Mouse (Mus musculus) frontal cortex, postnatal 10 days (tissue): Measurements from ENCODE around the gene Scel.

ENCODE experiments used
- DNase-seq, 2 experiments: peaks; one replicate each; pipeline ENCODE4 v3.0.0; 2022; ENCODE audit warnings: low spot score in 2 of 2, mixed read lengths in 1 of 2

The Scel gene

DNA sequence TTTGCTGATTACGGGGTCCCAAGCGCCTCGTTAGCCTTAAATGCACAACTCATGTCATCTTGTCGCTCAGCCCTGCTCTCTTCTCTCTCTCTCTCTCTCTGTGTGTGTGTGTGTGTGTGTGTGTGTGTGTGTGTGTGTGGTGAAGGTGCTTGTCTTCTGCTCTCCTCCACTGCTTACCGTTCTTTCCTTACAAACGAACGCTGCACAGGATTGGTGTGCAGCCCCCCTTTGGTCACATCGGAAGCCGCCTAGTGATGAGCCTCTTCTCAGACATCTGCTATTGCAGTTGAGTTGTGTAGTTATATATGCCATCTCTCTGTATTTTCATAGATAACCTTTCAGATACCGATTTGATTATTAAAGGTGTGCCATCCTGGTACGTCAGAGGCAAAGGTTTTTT lies 138.0 kb downstream of the Scel start:
- DNase-seq: no peak

DNA sequence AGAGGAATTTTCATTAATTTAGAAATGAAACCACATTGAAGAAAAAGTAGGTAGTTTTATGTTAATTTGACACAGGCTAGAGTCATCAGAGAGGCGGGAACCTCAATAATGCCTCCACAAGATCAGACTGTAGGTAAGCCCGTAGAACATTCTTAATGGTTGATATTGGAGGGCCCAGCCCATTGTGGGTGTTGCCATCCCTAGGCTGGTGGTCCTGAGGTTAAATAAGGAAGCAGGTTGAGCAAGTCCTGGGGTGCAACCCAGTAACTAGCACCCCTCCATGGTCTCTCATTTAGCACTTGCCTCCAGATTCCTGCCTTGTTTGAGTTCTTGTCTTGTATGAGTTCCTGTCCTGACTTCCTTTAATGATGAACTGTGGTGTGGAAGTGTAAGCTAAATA lies 138.4 kb downstream of the Scel start:
- DNase-seq: no peak

DNA sequence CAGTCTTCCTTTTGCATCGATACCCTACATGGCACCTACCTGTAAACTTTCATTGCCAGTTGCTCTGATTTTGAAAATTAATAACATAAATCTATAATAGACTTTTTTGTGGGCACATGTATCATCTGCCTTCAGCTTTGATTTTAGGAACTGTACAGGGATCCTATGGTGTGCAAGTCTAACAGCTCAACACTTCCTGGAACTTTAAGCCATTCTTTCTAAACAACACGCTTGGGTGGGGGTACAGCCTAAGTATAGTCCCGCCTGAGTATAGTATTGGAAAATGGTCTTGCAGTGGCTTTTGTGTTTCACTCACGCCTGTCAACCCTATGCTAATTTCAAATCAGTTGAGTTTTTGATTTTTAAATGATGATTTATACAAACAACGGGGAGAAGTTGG lies 139.4 kb downstream of the Scel start:
- DNase-seq: no peak

DNA sequence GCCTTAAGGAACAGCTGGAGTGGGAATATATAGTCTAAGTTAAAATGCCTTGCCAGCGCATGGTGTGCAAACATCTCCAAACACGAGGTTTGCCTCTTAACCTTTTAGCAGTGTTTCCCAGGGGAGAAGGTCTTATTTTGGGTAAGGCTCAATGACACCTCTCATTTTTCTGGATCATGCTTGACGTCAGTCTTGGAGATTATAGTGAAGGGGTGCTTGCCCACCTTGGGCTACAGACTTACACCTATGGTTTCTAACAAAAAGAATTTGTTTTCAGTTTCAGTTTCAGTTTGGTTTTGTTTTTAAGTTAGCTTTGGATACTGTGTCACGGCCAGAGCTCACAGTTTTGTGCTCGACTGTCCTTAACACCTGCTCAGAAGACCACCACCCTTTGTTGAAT lies 140.7 kb downstream of the Scel start:
- no peak for DNase-seq

DNA sequence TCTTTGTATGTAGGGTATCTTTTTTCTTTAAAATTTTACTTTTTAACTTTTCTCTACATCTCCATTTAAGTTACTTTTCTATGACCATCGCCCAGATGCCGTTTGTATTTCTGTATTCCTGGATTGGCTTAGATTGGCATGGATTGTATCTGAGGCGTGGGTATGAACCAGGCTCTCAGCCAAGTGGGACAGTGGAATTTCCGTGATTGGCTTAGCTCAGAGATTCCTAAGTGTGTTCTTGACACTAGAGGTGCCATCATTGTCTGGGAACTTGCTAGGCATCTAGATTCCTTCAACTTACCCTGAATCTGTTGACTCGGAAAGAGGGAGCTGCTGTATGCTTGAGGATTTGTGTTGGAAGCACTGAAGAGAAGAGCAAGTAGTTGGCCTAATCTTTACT lies 142.3 kb downstream of the Scel start:
- no peak for DNase-seq

DNA sequence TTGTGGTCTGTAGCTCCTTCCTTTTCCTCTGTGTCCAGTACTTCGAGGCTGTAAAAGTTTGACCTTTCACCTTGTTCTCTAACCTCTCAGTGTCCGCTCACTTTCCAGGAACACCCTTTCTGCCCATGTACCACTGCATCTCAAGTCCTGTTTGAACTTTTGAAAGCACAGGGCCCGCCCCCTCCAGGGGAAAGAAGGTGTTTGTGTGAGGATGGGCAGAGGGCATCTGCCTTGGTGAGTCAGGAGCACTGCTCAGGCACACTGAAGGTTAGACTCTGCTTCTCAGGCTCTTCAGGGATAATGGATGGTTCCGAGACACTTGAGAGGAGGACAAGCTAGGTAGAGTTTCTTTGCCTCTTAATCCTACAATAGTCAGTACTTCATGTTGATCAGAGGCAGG lies 144.7 kb downstream of the Scel start:
- DNase-seq: no peak
